ENCODE assay signal across 9 mouse cellular contexts in the genomic region with DNA sequence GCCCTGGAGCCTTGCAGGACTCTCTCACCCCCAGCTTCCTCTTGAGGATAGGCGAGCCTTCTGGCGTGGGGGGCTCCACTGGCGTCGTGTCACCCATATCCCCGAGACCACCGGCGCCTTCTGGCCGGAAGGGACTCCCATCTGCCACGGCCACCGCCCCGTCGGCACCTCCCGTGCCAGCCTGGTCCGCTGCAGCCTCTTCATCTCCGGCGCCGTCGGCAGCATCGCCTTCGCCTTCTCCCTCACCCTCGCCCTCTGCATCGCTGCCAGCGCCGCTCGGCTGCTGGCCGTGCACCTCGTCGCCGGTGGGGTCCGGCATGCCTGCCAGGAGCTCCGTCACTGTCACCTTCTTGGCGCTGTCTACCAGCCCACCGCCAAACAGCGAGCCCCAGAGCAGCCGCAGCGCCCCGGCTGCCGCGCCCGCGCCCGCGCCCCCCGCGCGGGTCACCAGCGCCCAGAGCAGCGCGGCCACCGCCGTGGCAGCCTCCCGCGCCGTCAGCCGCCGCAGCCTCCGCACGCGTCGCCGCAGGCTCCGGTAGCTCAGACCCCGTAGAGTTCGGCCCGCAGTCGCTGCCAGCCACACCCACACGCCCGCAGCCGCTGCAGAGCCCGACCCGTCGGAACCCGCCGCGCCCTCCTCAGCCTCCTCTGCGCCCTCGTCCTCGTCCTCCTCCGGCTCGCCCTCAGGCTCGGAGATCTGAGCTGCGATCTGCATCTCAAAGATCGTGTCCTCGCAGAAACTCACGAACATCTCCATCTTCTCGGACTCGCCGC. TPM values are rescaled to one million over a fixed set of nuclear protein-coding genes. Genes with fewer than 3 reads are reported as not detected.
A peak's percentile ranks its signal among the peaks of the same experiment; 100 is the strongest.
DNase-seq lines count a peak whose midpoint lies in the region; ATAC-seq and TF ChIP-seq lines count a peak whose summit lies in the region.
"Had no signal": no experiment of that assay in that cellular context is flagged by ENCODE, and none has a peak within 500 bp of the region (broad histone marks: within the 10 kb centered on the region; RNA-seq: fewer than 3 reads in every experiment).

No protein-coding gene starts in this region.

- no peak for TF ChIP-seq EP300 in heart, postnatal 0 days (IDR thresholded peaks at IDR 0.05; ENCODE audit: low read depth)

- WGBS in heart, postnatal 0 days = 2% methylated on average over 74 of the region's 88 CpGs
- WGBS in hindbrain, embryonic 15.5 days = 3% methylated on average over 72 of the region's 88 CpGs

- peak overlapping the region; percentile 57 for H3K4me2 ChIP-seq in heart, postnatal 0 days (ENCODE audit: low read depth, low read length)
- H3K4me2 ChIP-seq in hindbrain, embryonic 15.5 days = peak overlapping the region; percentile 62
- H3K4me2 ChIP-seq in myocyte (ENCODE audit: low read depth) = no peak overlapping the region

- no peak overlapping the region for H3K9ac ChIP-seq in heart, postnatal 0 days (replicated peaks; ENCODE audit: low read depth, low read length)
- peak overlapping the region; percentile 31; the same call in 1 of the 2 replicates for H3K9ac ChIP-seq in hindbrain, embryonic 15.5 days

- H3K36me3 ChIP-seq in heart, postnatal 0 days (replicated peaks; ENCODE audit: control insufficient read depth, insufficient read depth, low read length) = no peaks in the 10 kb centered on the region
- H3K36me3 ChIP-seq in hindbrain, embryonic 15.5 days = no peaks in the 10 kb centered on the region
- peaks cover 6% of the 10 kb centered on the region for H3K36me3 ChIP-seq in myocyte (ENCODE audit: control insufficient read depth, insufficient read depth)

- H3K27me3 ChIP-seq in heart, postnatal 0 days (ENCODE audit: control insufficient read depth, insufficient read depth, low read length) = peaks cover 37% of the 10 kb centered on the region
- peaks cover 42% of the 10 kb centered on the region for H3K27me3 ChIP-seq in hindbrain, embryonic 15.5 days
- no peaks in the 10 kb centered on the region for H3K27me3 ChIP-seq in myocyte (ENCODE audit: control insufficient read depth, insufficient read depth, insufficient read length)

- no peak for TF ChIP-seq CTCF in heart, postnatal 0 days (IDR thresholded peaks at IDR 0.05; ENCODE audit: low read depth)
- no peak for TF ChIP-seq CTCF in brain, embryonic 14.5 days (IDR thresholded peaks at IDR 0.05; ENCODE audit: borderline replicate concordance, extremely low read depth, insufficient read depth, insufficient read length)

- no peak for DNase-seq in heart, postnatal 0 days (ENCODE audit: low spot score)
- DNase-seq in heart, adult 11 months = no peak
- DNase-seq in brain, embryonic 14.5 days (ENCODE audit: low read depth) = peak; percentile 29
- no peak for DNase-seq in cerebellum, postnatal 25 days
- no peak for DNase-seq in yolk sac, embryonic 10.5 days (ENCODE audit: low spot score)
- DNase-seq in frontal cortex, postnatal 36 days (ENCODE audit: low spot score in 2 of 2) = no peak

- H3K9me3 ChIP-seq in heart, postnatal 0 days (replicated peaks; ENCODE audit: control insufficient read depth, low read length) = no peaks in the 10 kb centered on the region
- no peaks in the 10 kb centered on the region for H3K9me3 ChIP-seq in hindbrain, embryonic 15.5 days

- no peak overlapping the region for H3K27ac ChIP-seq in heart, postnatal 0 days (ENCODE audit: low read depth)
- no peak overlapping the region for H3K27ac ChIP-seq in hindbrain, embryonic 15.5 days (replicated peaks)
- H3K27ac ChIP-seq: macrophage had no signal

- no peak overlapping the region for H3ac ChIP-seq in myocyte (ENCODE audit: control insufficient read depth, insufficient read length)

- H3K79me2 ChIP-seq in myocyte (ENCODE audit: control insufficient read depth, insufficient read depth) = no peaks in the 10 kb centered on the region

- no peaks in the 10 kb centered on the region for H3K4me1 ChIP-seq in heart, postnatal 0 days (ENCODE audit: control insufficient read depth, insufficient read depth)
- peaks cover 9% of the 10 kb centered on the region for H3K4me1 ChIP-seq in hindbrain, embryonic 15.5 days (replicated peaks)

- no peak for ATAC-seq in heart, postnatal 0 days (ENCODE audit: insufficient read depth, low read depth)
- 0 out of 2 replicates have a peak, but pooled peaks have one; percentile 19 for ATAC-seq in hindbrain, embryonic 15.5 days (ENCODE audit: low FRiP score, low read depth)

- TF ChIP-seq POLR2A in brain, embryonic 14.5 days (IDR thresholded peaks at IDR 0.05; ENCODE audit: borderline replicate concordance, extremely low read depth, insufficient read depth, insufficient read length, poor library complexity, severe bottlenecking) = no peak
- no peak for TF ChIP-seq POLR2A in myocyte (IDR thresholded peaks at IDR 0.05; ENCODE audit: insufficient read length, low read depth)

- peak overlapping the region; percentile 46 for H3K4me3 ChIP-seq in heart, postnatal 0 days (ENCODE audit: low read depth, low read length)
- peak overlapping the region; percentile 40 for H3K4me3 ChIP-seq in hindbrain, embryonic 15.5 days
- H3K4me3 ChIP-seq in myocyte = no peak overlapping the region

TF ChIP-seq in myocyte, 11 proteins besides CTCF, POLR2A, EP300 and RAD21:
- TF ChIP-seq MYOD1 (IDR thresholded peaks at IDR 0.05; ENCODE audit: control insufficient read depth in 1 of 3, insufficient read length in 2 of 3, low read depth in 2 of 3) = no peak
- no peak for TF ChIP-seq MYOG (IDR thresholded peaks at IDR 0.05; ENCODE audit: control insufficient read depth in 1 of 3, insufficient read depth in 1 of 3, insufficient read length in 2 of 3, low read depth in 2 of 3)
- no peak for TF ChIP-seq SRF (IDR thresholded peaks at IDR 0.05; ENCODE audit: control insufficient read depth, insufficient read length, low read depth)
- peak; percentile 16 for TF ChIP-seq POLR2AphosphoS2 (IDR thresholded peaks at IDR 0.05; ENCODE audit: insufficient read length, low read depth)
TF ChIP-seq in myocyte: peak in this region for 1.

RNA-seq across cellular contexts. Expression of gene Map4k1, which starts 37.8 kb away (rescaled TPM):
- 0.15 TPM in 1 of 2 replicates, not detected in the other for total RNA-seq in heart, postnatal 0 days (2014; rRNA removed; ENCODE audit: low replicate concordance)
- polyA plus RNA-seq in heart, postnatal 0 days (2015; fragmentation: Nextera tagmentation; extraction: Ambion mirVana) = 1.4 and 1.8 TPM in 2 replicates
- 7.8 and 8.2 TPM in 2 replicates for polyA plus RNA-seq in brain, embryonic 14.5 days (2012; rRNA removed)
- polyA plus RNA-seq in hindbrain, embryonic 15.5 days (2015; fragmentation: Nextera tagmentation; extraction: Ambion mirVana) = 10.6 and 10.8 TPM in 2 replicates
- 0.18 TPM for polyA plus RNA-seq in myocyte (2012; fragmentation: generic; extraction: Trizol)

RNA-seq across cellular contexts. Expression of gene Eif3k, which starts 38.0 kb away (rescaled TPM):
- total RNA-seq in heart, postnatal 0 days (2014; rRNA removed; ENCODE audit: low replicate concordance) = 366 and 476 TPM in 2 replicates
- 261 and 264 TPM in 2 replicates for polyA plus RNA-seq in heart, postnatal 0 days (2015; fragmentation: Nextera tagmentation; extraction: Ambion mirVana)
- polyA plus RNA-seq in brain, embryonic 14.5 days (2012; rRNA removed) = 411 and 463 TPM in 2 replicates
- 283 and 294 TPM in 2 replicates for polyA plus RNA-seq in hindbrain, embryonic 15.5 days (2015; fragmentation: Nextera tagmentation; extraction: Ambion mirVana)
- polyA plus RNA-seq in myocyte (2012; fragmentation: generic; extraction: Trizol) = 335 TPM

RNA-seq across cellular contexts. Expression of gene Actn4, which starts 57.5 kb away (rescaled TPM):
- total RNA-seq in heart, postnatal 0 days (2014; rRNA removed; ENCODE audit: low replicate concordance) = 120 and 139 TPM in 2 replicates
- 135 and 171 TPM in 2 replicates for polyA plus RNA-seq in heart, postnatal 0 days (2015; fragmentation: Nextera tagmentation; extraction: Ambion mirVana)
- 134 and 173 TPM in 2 replicates for polyA plus RNA-seq in brain, embryonic 14.5 days (2012; rRNA removed)
- polyA plus RNA-seq in hindbrain, embryonic 15.5 days (2015; fragmentation: Nextera tagmentation; extraction: Ambion mirVana) = 140 and 154 TPM in 2 replicates
- 270 TPM for polyA plus RNA-seq in myocyte (2012; fragmentation: generic; extraction: Trizol)
